Mouse (Mus musculus) 3134 (cell line): Measurements from ENCODE around the gene Rfx5.
"Not testable (repeated sequence)": the region's sequence is repeated elsewhere in the genome, so short reads cannot be mapped to it uniquely, and the experiment has no call there.

Experiments used
- DNase-seq: peaks from one replicate; pipeline ENCODE4 v3.0.0-alpha.2; 2011; ENCODE audit warnings: low spot score; ENCODE audit not compliant: insufficient read length; ENCODE audit errors: extremely low read depth

Gene Rfx5

DNA sequence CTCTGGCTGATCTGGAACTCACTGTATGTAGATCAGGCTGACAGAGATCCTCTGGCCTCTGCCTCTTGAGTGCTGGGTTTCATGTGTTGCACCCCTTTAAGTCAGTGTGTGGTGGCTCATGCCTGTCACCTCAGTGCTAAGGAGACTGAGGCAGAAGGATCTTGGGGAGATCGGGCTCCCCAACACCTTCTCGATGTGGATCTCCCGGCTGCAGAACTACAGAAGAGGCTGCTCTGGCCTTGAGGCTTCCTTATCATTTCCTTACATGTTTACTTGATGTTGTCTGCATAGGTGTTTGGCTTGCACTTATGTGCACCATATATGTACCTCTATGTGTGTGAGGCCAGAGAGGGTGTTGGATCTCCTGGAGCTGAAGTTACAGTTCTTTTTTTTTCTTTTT lies 19.3 kb upstream of the Rfx5 start:
- not testable (repeated sequence) for DNase-seq

DNA sequence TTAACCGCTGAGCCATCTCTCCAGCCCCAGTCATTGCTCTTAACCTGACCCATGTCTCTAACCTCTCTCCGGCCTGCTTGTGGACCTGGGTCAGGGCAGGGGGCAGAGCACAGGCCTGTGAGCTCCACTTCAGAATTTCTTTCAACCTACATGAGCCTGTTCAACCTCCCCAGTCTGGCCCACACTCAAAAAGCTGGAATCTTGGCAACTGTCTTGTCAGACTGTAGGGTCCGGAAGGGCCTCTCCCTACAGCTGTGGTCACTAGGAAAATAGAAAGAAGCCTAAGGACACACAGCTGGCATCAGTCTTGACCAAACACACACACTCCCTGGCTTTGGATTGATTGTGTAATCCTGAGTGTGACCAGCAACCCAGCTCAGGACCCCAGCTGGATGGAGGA lies 18.5 kb upstream of the Rfx5 start:
- peak; percentile 59 for DNase-seq

DNA sequence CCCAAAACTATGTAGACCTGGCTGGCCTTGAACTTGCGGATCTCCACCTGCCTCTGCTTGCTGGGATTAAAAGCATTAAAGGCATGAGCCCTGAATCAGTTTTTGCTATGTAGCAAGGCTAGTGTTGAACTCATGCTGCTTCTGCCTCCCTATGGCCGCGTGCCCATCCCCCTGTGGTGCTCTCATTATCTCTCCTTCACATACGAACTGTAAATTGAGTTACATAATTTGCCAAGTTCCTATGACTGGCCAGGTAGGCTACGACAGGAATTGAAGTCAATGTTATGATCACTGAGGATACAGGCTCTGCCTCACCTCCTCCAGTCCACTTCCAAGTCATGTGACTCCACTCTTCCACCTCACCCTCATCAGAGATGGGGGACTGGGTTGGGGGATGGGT lies 17.7 kb upstream of the Rfx5 start:
- not testable (repeated sequence) for DNase-seq

DNA sequence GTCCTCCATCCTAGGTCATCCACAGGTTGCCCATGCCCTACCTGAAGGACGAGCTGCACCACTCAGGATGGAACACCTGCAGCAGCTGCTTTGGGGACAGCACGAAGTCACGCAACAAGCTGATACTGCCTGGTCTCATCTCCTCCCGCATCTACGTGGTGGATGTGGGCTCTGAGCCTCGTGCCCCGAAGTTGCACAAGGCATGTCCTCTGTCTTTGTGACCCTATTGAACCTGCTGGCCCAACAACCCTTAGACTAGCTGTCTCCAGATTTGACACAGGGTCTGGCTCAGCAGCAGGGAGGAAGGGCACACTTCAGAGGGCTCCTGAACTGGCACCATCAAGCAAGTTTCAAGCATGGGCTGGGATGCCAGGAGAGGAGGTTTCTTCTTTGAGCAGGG lies 16.7 kb upstream of the Rfx5 start:
- not testable (repeated sequence) for DNase-seq

DNA sequence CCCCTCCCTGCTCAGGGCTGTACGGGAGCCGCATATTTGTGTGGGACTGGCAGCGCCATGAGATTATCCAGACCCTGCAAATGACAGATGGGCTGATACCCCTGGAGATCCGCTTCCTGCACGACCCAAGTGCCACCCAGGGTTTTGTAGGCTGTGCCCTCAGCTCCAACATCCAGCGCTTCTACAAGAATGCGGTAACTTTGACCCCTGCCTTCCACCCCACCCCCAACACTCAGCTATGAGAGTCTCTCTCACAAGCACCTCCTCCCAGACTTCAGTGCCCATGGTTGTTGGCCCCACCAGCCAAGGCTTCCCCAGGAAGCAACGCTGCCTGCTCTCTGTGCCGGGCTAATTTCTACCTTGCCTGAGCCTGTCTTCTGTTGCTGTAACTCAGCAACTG lies 13.8 kb upstream of the Rfx5 start:
- DNase-seq, result not testable (repeated sequence)

DNA sequence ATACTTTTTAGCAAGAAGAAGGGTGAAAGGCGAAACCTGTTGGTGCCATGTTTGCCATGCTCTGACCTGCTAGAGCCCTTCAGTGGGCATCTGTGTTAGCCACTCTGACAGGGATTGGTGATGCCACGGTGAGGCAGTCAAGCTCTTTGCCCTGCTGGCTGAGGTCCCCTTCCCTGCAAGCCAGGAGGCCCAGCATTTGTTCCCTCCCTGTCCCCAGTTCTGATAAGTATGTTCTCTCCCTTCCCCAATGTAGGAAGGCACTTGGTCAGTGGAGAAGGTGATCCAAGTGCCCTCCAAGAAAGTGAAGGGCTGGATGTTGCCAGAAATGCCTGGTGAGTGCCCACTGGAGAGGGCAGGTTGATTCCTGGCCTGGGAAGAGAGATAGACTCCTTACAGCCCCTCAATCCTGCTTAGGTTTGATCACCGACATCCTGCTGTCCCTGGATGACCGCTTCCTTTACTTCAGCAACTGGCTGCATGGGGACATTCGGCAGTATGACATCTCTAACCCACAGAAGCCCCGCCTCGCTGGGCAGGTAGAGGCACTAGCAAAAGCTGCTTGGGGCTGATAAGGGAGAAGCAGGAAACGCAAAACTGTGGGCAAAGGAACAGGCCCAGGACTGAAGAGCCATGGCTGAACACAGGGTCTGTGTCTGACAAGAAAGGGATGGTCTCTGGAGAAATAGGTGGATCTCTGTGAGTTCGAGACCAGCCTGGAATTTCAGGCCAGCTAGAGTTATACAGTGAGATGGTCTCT lies 11.5 kb upstream of the Rfx5 start:
- DNase-seq, result not testable (repeated sequence)

DNA sequence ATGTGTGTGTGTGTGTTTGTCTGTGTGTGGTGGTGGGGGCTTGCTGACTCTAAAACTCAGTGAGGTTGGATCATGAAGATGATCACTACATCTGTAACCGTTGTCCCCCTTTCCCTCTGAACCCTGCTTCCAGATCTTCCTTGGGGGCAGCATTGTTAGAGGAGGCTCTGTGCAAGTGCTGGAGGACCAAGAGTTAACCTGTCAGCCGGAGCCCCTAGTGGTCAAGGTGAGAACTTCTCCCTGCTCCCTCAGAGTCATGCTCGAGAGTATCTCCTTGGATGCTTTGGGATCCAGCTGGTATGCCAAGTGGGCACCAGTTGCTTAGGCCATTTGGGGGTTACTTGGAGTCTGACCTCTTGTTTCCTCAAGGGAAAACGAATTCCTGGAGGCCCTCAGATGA lies 10.2 kb upstream of the Rfx5 start:
- DNase-seq, result not testable (repeated sequence)

DNA sequence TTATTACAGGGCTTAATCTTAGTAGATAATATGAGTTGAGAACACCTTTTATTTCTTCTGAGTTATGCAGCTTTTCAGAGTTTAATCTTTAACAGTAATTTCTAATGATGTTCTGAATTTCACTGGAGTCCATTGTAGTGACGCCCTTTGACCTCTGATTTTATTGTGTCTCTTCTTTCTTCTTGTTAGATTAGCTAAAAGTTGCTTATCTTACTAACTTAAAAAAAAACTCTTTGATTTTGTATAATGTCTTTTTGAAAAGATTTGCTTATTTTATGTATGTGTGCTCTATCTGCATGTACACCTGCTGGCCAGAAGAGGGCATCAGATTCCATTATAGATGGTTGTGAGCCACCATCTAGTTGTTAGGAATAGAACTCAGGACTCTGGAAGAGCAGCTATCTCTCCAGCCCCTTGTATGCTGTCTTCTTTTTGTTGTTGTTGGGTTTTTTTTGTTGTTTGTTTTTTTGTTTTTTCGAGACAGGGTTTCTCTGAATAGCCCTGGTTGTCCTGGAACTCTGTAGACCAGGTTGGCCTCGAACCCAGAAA lies 5.7 kb upstream of the Rfx5 start:
- no peak for DNase-seq

DNA sequence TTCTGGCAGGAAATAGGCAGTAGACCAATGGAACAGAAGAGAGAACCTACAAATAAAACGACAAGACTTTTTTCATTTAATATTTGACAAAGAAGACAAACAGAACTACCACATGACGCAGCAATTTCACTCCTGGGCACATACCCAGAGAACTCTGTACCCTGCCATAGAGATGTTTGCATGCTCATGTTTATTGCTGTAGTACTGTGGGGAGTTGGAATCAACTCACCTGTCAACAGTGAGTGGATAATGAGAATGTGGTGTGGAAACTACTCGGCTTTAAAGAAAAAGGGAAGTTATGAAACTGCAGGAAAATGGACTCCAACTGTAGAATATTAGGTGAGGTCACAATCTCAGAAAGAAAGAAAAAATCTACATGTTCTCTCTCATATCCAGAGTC lies 4.2 kb upstream of the Rfx5 start:
- no peak for DNase-seq

DNA sequence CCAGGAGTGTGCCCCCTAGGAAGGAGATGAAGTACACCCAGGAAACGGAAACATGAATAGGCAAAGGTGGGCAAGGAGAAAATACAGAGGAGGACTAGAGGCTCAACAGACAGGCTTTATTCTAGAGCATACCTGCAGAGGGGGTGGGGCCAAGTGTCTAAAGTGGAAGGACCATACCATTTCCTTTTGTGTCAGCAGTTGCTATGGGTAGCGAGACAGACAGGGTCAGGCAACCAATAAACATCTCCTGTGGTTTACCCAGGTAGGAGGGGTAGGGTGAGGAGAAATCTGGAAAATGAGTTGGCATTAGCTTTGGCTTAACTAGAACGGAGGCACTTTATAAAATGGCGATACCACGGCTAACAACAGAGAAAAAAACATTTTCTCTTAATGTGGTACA lies 1.1 kb upstream of the Rfx5 start:
- DNase-seq, result no peak

DNA sequence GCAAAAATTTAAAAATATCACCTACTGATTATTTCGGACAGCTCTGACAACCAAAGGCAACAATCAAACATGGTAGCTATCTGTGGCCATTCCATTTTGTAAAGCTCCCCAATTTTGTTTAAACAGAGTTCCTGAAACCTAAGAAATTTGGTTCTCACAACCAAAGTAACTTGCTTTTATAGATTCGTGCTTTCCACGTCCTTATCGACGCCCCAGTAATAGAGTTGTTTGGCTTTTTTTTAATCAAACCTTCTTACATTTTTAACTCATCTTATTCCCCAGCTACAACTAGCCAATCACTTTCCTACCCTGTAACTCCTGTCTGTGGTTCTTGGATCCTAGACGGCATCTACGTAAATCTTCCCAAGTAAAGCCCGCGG lies 501 bp upstream of the Rfx5 start:
- DNase-seq, result no peak

DNA sequence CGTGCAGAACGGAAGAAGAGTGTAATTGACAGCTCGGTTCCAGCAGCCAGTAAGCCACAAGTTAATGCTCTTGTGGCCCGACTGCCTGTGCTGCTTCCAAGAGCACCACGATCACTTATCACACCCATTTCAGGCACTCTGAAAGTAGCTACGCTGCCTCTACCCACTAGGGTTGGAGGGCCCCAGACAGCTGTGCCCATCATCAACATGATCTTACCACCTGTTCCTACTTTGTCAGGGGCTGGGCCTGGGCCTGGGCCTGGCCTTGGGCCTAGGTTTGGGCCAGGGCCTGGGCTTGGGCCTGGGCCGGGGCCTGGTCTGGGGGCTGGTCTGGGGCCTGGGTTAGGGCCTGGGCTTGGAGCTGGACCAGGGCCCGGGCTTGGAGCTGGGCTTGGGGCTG lies 4.4 kb downstream of the Rfx5 start:
- no peak for DNase-seq

DNA sequence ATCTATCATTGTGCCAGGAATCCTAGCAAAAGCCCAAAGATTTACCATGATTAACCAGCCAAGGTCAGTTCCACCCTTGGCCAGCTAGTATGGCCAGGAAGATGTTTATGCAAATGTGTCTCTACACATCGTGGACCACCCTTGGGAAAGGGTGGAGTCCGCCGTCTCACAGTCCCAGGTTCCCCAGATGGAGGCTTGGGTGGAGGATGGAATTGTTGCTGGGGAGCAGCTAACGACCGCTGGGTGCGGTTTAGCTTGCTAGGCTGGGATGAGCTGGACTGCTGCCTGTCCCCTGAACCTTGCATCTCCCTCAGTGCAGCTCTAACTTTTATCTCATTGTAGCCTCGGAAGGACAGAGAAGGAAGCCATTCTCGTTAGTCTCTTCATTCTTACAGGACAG lies 6.0 kb downstream of the Rfx5 start:
- no peak for DNase-seq

DNA sequence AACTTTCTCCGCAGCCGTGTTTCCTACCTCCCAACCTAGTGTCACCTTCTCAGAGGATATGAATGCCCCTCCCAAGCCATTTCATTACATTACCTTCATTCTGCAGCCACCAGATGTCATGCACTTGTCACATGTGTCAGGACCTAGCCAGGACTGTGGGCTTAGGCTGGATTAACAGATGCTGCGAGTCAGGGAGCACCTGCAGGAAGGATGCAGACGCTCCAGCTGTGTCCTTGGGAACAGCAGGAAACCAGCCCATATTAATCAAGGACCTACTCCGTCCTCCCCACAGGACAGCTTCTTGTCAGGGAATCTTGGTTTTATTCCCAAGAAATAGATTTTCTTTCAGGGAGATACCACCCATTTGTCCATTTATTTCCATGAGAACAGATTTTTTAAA lies 6.4 kb downstream of the Rfx5 start:
- DNase-seq, result no peak

DNA sequence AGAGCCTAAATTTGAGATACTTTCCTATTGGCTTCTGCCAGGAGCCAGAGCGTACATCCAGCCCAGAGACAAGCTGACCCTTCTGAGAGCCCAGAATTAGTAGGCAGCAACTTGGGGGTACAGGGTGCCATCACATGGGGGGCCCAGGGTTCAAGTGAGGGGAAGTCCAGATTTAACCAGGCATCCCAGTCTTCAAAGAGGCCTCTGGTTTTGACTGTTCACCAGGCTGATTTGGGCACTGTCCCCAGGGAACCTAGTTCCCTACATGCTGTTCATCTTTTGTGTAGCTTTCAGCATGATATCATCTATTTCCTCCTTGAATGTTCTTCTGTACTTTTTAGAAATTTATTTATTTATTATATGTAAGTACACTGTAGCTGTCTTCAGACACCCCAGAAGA lies 11.1 kb downstream of the Rfx5 start:
- no peak for DNase-seq

DNA sequence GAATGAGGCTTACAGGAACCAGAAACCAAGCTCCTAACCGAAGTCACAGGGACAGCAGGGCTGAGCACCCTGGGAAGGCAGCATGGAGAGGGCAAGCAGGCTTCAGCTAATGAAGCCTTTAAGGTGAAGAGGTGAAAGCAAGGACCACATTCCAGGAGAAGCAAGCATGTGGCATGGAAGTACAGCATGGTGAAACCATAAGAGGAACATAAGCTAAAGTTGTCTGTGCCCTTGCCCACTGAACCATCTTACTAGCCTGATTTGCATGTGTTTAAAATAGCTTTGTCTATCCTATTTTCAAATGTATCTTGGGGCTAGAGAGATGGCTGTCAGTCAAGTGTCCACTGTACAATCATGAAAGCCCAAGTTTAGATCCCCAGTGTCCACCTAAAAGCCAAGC lies 12.0 kb downstream of the Rfx5 start:
- no peak for DNase-seq

DNA sequence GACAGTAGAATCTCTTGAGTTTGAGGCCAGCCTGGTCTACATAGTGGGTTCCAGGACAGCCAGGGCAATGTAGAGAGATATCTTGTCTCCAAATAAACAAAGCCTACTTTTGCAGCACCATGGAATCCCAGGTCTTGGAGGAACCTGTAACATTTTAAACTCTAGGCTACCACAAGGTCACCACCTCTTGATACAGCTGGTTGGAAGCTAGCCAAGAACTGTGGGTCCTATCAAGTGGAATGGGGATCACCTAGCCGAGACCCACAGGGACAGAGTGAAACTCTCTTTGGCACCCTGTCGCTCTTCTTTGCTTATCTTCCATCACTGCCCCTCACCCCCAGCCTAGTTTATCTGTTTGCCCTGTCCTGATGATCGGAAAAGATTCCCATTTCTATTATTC lies 18.7 kb downstream of the Rfx5 start:
- DNase-seq, result no peak

DNA sequence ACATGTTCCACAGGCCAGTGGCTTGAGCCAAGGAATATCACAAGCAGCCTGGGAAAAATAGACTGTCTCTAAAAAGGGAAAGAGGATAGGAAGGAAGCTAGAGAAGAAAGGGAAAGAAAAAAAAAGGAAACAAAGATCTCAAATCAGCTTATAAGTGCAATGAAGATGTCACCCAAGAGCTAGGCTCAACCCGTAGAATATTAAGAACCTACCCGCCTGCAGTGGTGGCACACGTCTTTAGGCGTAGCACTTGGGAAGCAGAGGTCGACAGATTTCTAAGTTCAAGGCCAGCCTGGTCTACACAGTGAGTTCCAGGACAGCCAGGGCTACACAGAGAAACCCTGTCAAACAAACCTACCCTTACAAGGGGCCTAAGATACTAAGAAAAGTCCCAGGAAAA lies 19.7 kb downstream of the Rfx5 start:
- DNase-seq, result no peak

DNA sequence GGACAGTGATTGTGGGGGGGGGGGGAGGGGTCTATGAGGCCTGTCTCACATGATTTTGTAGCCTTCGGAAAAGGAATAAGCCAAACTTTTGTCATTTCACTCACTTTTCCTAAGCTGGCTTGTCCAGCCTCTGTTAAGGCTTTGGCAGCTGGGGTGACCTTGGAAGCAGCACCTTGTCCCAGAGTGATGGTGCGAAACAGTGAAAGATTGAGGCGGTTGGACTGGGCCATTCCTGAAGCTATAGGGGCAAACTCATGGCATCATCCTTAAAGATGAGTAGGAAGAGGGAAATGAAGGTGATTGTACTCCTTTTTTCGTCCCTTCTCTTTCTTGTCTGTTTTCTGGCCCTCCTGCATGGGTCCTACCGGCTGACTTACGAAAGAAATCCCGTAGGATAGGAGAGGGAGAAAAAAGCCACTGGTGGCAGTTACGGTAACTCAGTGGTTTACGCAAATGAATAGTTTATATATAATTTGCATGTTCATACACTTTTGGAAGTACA lies 20.2 kb downstream of the Rfx5 start:
- no peak for DNase-seq

DNA sequence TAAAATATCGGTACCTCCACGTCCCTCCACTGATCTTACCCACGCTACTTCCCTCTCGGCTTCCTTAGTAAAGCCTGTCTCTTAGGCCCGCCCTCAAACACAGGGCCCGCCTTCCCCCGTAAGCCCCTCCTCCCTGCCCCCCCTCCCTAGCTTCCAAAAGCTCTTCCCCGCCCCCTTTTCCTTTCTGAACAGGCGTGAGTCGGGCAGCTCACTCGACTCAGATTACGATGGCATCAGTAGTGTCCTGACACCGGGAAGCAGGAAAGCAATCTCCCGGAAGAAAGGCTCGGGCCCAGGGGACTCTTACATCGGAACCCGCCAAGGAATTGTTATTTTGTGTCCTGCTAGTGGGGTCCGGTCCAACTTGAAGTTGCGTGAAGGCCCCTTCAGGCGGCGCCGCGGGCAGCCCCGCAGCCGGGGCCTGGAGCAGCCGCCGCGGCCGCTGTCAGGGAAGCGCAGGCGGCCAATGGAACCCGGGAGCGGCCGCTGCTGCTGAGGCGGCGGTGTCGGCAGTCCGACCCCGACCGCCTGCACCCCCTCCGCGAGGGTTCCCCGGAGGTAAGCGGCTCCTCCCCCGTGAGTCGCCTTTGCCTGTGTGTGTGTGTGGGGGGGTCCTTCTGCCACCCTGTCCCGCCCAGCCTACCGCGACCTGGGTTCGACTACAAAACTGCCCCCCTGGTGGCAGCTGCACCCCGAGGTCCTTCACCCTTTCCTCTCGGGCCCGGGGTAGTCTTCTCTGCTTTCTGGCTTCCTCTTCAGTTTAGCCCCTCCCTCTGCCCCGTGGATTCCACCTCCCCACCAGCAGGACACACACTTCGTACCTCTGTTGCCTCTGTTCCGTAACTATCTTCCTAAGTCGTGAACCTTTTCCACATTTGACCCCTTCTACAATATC lies 20.9 kb downstream of the Rfx5 start, which contains the start of gene Pi4kb:
Gene Pi4kb, plus strand, starts transcription at position 204 of the 895 bp plus-strand sequence.
- DNase-seq, result peak; percentile 91

DNA sequence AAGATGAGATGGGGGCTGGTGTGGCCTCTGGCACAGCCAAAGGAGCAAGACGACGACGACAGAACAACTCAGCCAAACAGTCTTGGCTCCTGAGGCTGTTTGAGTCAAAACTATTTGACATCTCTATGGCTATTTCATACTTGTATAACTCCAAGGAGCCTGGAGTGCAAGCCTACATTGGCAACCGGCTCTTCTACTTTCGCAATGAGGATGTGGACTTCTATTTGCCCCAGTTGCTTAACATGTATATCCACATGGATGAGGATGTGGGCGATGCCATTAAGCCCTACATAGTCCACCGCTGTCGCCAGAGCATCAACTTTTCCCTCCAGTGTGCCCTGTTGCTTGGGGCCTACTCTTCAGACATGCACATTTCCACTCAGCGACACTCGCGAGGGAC lies 30.4 kb downstream of the Rfx5 start:
- no peak for DNase-seq

DNA sequence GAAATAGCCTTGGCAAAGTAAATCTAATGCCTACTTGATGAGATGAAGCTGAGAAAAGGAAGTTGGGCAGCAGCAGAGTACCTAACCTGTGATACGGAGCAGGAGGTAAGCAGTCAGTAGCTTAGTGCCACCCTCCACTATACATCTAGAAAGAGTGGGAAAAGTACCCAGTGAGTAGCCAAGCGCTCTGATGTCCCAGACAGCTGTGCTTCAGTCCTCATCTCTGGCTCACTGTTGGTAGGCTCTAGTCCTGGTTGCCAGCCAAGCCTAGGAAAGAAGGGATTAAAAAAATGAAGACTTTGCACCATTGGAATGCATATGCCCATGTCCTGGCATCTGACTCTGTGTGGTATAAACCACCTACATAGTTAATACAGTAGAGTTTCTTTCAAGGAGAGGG lies 31.6 kb downstream of the Rfx5 start:
- no peak for DNase-seq
